Mouse (Mus musculus): ENCODE measurements at regions not wholly inside any gene's neighbourhood (a gene's known extent, or its start where the extent isn't known, plus 50 kb on each side); places are given as distances from the start of the nearest gene placed in this dataset.
A peak's percentile ranks its signal among the peaks of the same experiment; 100 is the strongest.
"Not testable (repeated sequence)": the region's sequence is repeated elsewhere in the genome, so short reads cannot be mapped to it uniquely, and the experiment has no call there.

GRCm38 (mm10) chr10:8136662-8137061 lies 180.6 kb upstream of the Tab2 start:
- DNase-seq (ENCODE audit: extremely low spot score, low spot score) = no peak

- no peak for DNase-seq (ENCODE audit: extremely low spot score, low spot score)
Measured at GRCm38 (mm10) chr10:8135272-8135671, 179.2 kb upstream of the Tab2 start.

GRCm38 (mm10) chr10:8134398-8134797 lies 178.4 kb upstream of the Tab2 start:
- no peak for DNase-seq (ENCODE audit: extremely low spot score, low spot score)

GRCm38 (mm10) chr10:8133451-8133952 lies 177.5 kb upstream of the Tab2 start:
- DNase-seq (ENCODE audit: extremely low spot score, low spot score) = peak; percentile 51

GRCm38 (mm10) chr10:8132795-8133194 lies 176.8 kb upstream of the Tab2 start:
- peak; percentile 39 for DNase-seq (ENCODE audit: extremely low spot score, low spot score)

- DNase-seq (ENCODE audit: extremely low spot score, low spot score) = no peak
Measured at GRCm38 (mm10) chr10:8130472-8131241, 174.6 kb upstream of the Tab2 start.

- no peak for DNase-seq (ENCODE audit: extremely low spot score, low spot score)
Measured at GRCm38 (mm10) chr10:8130057-8130456, 174.0 kb upstream of the Tab2 start.

GRCm38 (mm10) chr10:8124124-8124523 lies 168.1 kb upstream of the Tab2 start:
- DNase-seq (ENCODE audit: extremely low spot score, low spot score) = no peak

- no peak for DNase-seq (ENCODE audit: extremely low spot score, low spot score)
Measured at GRCm38 (mm10) chr10:8121895-8122294, 165.9 kb upstream of the Tab2 start.

GRCm38 (mm10) chr10:8116821-8117220 lies 160.8 kb upstream of the Tab2 start:
- DNase-seq (ENCODE audit: extremely low spot score, low spot score) = no peak

GRCm38 (mm10) chr10:8114932-8115331 lies 158.9 kb upstream of the Tab2 start:
- not testable (repeated sequence) for DNase-seq (ENCODE audit: extremely low spot score, low spot score)

GRCm38 (mm10) chr10:8114530-8114929 lies 158.5 kb upstream of the Tab2 start:
- DNase-seq (ENCODE audit: extremely low spot score, low spot score) = no peak

GRCm38 (mm10) chr10:8100489-8100888 lies 144.5 kb upstream of the Tab2 start:
- DNase-seq (ENCODE audit: extremely low spot score, low spot score) = no peak

- DNase-seq (ENCODE audit: extremely low spot score, low spot score) = peak; percentile 35
Measured at GRCm38 (mm10) chr10:8095924-8096323, 139.9 kb upstream of the Tab2 start.

GRCm38 (mm10) chr10:8095206-8095605 lies 139.2 kb upstream of the Tab2 start:
- DNase-seq (ENCODE audit: extremely low spot score, low spot score) = no peak

GRCm38 (mm10) chr10:8091871-8092552 lies 136.0 kb upstream of the Tab2 start:
- peak; percentile 1 for DNase-seq (ENCODE audit: extremely low spot score, low spot score)

GRCm38 (mm10) chr10:8089296-8089695 lies 133.3 kb upstream of the Tab2 start:
- DNase-seq (ENCODE audit: extremely low spot score, low spot score) = peak; percentile 39

- no peak for DNase-seq (ENCODE audit: extremely low spot score, low spot score)
Measured at GRCm38 (mm10) chr10:8088737-8089136, 132.7 kb upstream of the Tab2 start.

- DNase-seq (ENCODE audit: extremely low spot score, low spot score) = no peak
Measured at GRCm38 (mm10) chr10:8088321-8088720, 132.3 kb upstream of the Tab2 start.

GRCm38 (mm10) chr10:8087106-8087505 lies 131.1 kb upstream of the Tab2 start:
- no peak for DNase-seq (ENCODE audit: extremely low spot score, low spot score)

GRCm38 (mm10) chr10:8086442-8086841 lies 130.4 kb upstream of the Tab2 start:
- no peak for DNase-seq (ENCODE audit: extremely low spot score, low spot score)
